Mouse (Mus musculus) CD4-positive helper T cell, adult 2 months (primary cell): ENCODE results near the gene Slc45a2.

Experiments
- DNase-seq: peaks from one replicate; pipeline ENCODE4 v3.0.0-alpha.2; 2012; ENCODE audit warnings: low read depth, missing footprints, low spot score

Gene Slc45a2

DNA sequence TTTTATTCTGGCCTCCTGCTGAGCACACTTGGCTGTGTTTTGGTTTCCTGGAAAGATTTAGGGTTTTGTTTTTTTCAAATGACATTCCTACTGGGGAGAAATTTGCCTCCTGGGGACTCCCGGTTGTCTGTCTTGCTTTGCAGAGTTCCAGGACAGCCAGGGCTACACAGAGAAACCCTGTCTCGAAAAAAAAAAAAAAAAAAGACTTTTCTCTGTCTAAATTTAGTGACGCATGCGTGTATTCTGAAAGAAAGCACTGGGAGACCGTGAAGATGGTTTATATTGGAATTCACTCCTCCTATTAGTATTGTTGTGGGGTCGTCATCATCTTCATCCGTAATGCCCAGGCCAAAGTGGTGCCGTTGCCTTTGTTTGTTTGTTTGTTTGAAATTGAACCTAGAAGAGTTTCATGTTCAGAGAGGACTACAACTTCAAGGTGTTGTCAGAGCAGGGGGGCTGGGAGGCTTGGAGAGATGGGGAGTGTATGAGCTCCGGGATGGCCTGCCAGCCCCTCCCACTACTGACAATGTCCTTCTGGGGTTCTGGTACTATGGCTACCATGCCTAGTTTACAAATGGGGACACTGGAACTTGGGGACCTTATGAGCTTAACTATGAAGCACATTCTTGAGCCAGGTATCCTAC is 65.1 kb downstream of the Slc45a2 start:
- no peak for DNase-seq

DNA sequence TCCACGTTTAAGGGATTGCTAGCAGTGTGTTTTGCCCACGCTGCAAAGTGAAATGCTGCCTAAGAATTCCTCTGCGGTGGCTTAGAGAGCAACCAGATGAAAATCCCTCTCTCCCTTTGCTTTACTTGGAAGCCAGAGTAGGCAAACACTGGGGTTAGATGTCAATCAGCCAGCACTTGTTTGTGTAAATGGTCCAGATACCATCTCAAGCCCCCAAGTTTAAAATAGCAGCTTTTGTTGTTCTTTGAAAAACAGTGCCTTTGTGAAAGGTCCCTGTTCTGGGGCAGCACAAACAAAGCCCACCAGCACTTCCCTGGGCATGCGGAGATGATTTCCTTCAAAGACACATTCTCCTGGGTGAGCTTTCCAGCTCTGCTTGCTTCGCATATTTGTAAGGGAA is 65.8 kb downstream of the Slc45a2 start:
- DNase-seq, result no peak

DNA sequence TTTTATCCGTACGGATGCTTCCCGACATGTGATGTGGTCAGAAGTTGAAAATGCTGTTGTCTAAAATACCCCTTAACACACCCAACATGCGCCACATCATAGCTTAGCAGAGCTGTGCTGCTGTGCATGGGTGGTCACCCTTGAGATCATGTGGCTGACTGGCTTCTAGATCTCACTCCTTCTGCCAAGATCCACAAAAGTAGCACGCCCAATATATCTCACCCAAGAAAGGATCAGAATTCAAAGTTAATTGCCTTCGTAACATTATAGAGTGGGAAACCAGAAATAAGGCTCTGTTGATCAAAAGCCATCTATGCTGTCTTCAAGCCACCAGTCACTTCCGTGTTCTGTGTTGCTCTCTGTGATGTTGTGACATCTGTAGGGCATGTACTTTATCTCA is 67.4 kb downstream of the Slc45a2 start:
- no peak for DNase-seq

DNA sequence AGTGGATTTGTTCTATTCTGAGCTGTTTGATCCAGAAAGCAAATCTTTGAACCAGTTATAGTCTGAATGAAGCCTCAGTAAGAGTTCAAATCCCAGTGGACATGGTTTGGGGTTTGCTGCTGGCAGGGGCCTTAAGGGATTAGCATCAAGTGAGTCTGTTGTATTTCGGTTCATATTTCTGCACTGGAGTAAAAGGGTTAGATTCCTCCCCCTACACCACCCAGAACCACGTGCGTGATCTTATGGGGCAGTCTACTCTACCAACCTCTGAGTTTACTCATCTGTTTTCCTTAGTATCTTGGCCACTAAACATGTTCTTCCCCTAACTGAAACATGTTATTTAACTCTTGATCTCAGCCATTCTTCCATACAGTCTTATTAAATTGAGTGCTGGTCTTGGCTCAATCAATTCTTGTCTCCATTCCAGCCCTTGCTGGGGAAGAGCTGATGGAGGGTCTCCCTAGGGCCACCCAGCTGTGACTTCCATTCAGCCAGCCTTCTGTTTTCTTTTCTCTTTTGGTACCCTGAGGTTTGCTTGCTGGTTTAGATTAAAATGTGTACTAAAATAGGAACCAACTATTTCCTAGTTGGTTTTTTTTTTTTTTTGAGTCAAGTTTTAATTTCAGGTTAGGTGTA is 75.3 kb downstream of the Slc45a2 start:
- DNase-seq, result no peak
